Mouse (Mus musculus) ES-E14 (cell line): ENCODE results near the gene Bcl9l. TPM values are rescaled to one million over a fixed set of nuclear protein-coding genes. Genes with fewer than 3 reads are reported as not detected.

Experiments
- DNase-seq: peaks from one replicate; pipeline ENCODE4 v3.0.0-alpha.2; 2013; ENCODE audit warnings: low read depth, low spot score
- H3K27ac ChIP-seq: 2 replicates; pipeline ENCODE4 v1.5.1; 2012; ENCODE audit warnings: low read depth, mild to moderate bottlenecking, low read length, moderate library complexity, mixed read lengths; ENCODE audit not compliant: poor library complexity, insufficient read depth, severe bottlenecking
- H3K36me3 ChIP-seq: 2 replicates; pipeline ENCODE4 v1.6.1; 2012; ENCODE audit warnings: mild to moderate bottlenecking, low read length, moderate library complexity, mixed read lengths; ENCODE audit not compliant: control insufficient read depth, poor library complexity, insufficient read depth, severe bottlenecking
- H3K4me1 ChIP-seq, 2 experiments: fragments of 150-350 bp in 1 of 2; sonication (generic) in 1 of 2; 2 replicates each; pipeline ENCODE4 v1.6.1; 2012; ENCODE audit warnings: low read length in 2 of 2, mild to moderate bottlenecking in 1 of 2, mixed read lengths in 1 of 2; ENCODE audit not compliant: control insufficient read depth in 2 of 2, insufficient read depth in 2 of 2, poor library complexity in 1 of 2
- H3K4me3 ChIP-seq, 2 experiments: fragments of 150-350 bp in 1 of 2; sonication (generic) in 1 of 2; 2 replicates each; pipeline ENCODE4 v1.5.1; 2012; ENCODE audit warnings: low read length in 2 of 2, low read depth in 1 of 2, mild to moderate bottlenecking in 1 of 2, mixed read lengths in 1 of 2; ENCODE audit not compliant: insufficient read depth in 1 of 2, poor library complexity in 1 of 2, severe bottlenecking in 1 of 2
- H3K9ac ChIP-seq: 2 replicates; pipeline ENCODE4 v1.6.1; 2012; ENCODE audit warnings: low read depth, mild to moderate bottlenecking, low read length, mixed read lengths; ENCODE audit not compliant: poor library complexity, insufficient read depth, severe bottlenecking
- H3K9me3 ChIP-seq: fragments of 150-350 bp; sonication (generic); 2 replicates; pipeline ENCODE4 v1.6.1; 2012; ENCODE audit warnings: low read depth, mild to moderate bottlenecking, low read length; ENCODE audit not compliant: control insufficient read depth, insufficient read depth
- CHD2 ChIP-seq: IDR thresholded peaks from 2 replicates; pipeline ENCODE4 v1.6.1; 2014; ENCODE audit warnings: mild to moderate bottlenecking, low read depth, low read length, inconsistent platforms
- HCFC1 ChIP-seq: IDR thresholded peaks from 2 replicates; pipeline ENCODE4 v1.6.1; 2012; ENCODE audit warnings: low read length, inconsistent platforms, borderline replicate concordance; ENCODE audit not compliant: insufficient read depth
- MAFK ChIP-seq: IDR thresholded peaks from 2 replicates; pipeline ENCODE4 v1.6.1; 2014; ENCODE audit warnings: mild to moderate bottlenecking, low read depth, low read length, inconsistent platforms; ENCODE audit not compliant: insufficient read depth
- ZC3H11A ChIP-seq: IDR thresholded peaks from 2 replicates; pipeline ENCODE4 v1.6.1; 2012; ENCODE audit warnings: low read depth, mild to moderate bottlenecking, inconsistent platforms, low read length, borderline replicate concordance
- ZNF384 ChIP-seq: IDR thresholded peaks from 2 replicates; pipeline ENCODE4 v1.6.1; 2012; ENCODE audit warnings: low read depth, low read length, inconsistent platforms
- in situ Hi-C, 2 experiments: fragments of 600-800 bp; cut with MboI; formaldehyde crosslinking; loops; one replicate each; pipeline ENCODE4 v1.15.1; 2025; ENCODE audit warnings: low sequenced_read_pairs in 2 of 2, inconsistent platforms in 1 of 2; ENCODE audit not compliant: unreplicated experiment in 2 of 2
- total RNA-seq: library from RNA; depleted of rRNA; stranded (reverse); fragments of 300-350 nt; gene quantifications from 2 replicates; pipeline ENCODE4 v1.2.3, GENCODE M21; 2012

Bcl9l gene
- total RNA-seq, 1 experiment: 6.7 TPM

- Histone ChIP-seq H3K27ac (no peak overlapping the region), H3K4me1 (no peaks in the 10 kb centered on the region), H3K9me3 (no peaks in the 10 kb centered on the region), H3K36me3 (no peaks in the 10 kb centered on the region), H3K9ac (no peak overlapping the region), H3K4me3 (no peak overlapping the region)
- no peak for DNase-seq
- in situ Hi-C loops: no loop called here
- TF ChIP-seq HCFC1: no peak
- TF ChIP-seq ZNF384: no peak
- no peak for TF ChIP-seq ZC3H11A
- no peak for TF ChIP-seq MAFK
- TF ChIP-seq CHD2: no peak
Measured at GRCm38 (mm10) chr9:44524235-44524826, 41.7 kb downstream of the Bcl9l start.

- no peak overlapping the region for H3K9ac ChIP-seq
- H3K9me3 ChIP-seq: no peaks in the 10 kb centered on the region
- TF ChIP-seq ZC3H11A (no peak), HCFC1 (no peak), MAFK (no peak), ZNF384 (no peak), CHD2 (no peak)
- in situ Hi-C loops: no loop called here
- DNase-seq: no peak
- no peak overlapping the region for H3K27ac ChIP-seq
- H3K36me3 ChIP-seq: no peaks in the 10 kb centered on the region
- no peak overlapping the region for H3K4me3 ChIP-seq
- H3K4me1 ChIP-seq: no peaks in the 10 kb centered on the region
Measured at GRCm38 (mm10) chr9:44525001-44525400, 42.4 kb downstream of the Bcl9l start.

- Histone ChIP-seq H3K9ac (no peak overlapping the region), H3K27ac (no peak overlapping the region), H3K4me3 (no peak overlapping the region), H3K9me3 (no peaks in the 10 kb centered on the region), H3K4me1 (no peaks in the 10 kb centered on the region), H3K36me3 (no peaks in the 10 kb centered on the region)
- DNase-seq: no peak
- TF ChIP-seq HCFC1 (no peak), ZC3H11A (no peak), MAFK (no peak), CHD2 (no peak), ZNF384 (no peak)
- in situ Hi-C loops: no loop called here
Measured at GRCm38 (mm10) chr9:44525589-44525988, 43.0 kb downstream of the Bcl9l start.

- Histone ChIP-seq H3K4me1 (no peaks in the 10 kb centered on the region), H3K9ac (no peak overlapping the region), H3K9me3 (no peaks in the 10 kb centered on the region), H3K36me3 (no peaks in the 10 kb centered on the region), H3K4me3 (no peak overlapping the region), H3K27ac (no peak overlapping the region)
- DNase-seq: no peak
- in situ Hi-C loops: no loop called here
- TF ChIP-seq ZC3H11A: no peak
Measured at GRCm38 (mm10) chr9:44526337-44527112, 43.9 kb downstream of the Bcl9l start.

GRCm38 (mm10) chr9:44528340-44528739 is 45.7 kb downstream of the Bcl9l start:
- no peaks in the 10 kb centered on the region for H3K9me3 ChIP-seq
- TF ChIP-seq CHD2 (no peak), ZNF384 (no peak), ZC3H11A (no peak), MAFK (no peak), HCFC1 (no peak)
- no peaks in the 10 kb centered on the region for H3K36me3 ChIP-seq
- no peak for DNase-seq
- no peak overlapping the region for H3K4me3 ChIP-seq
- in situ Hi-C loops: no loop called here
- no peak overlapping the region for H3K9ac ChIP-seq
- H3K4me1 ChIP-seq: no peaks in the 10 kb centered on the region
- H3K27ac ChIP-seq: no peak overlapping the region
